Mouse (Mus musculus) stomach, embryonic 14.5 days (tissue): ENCODE measurements around the gene Entpd7. TPM values are rescaled to one million over a fixed set of nuclear protein-coding genes. Genes with fewer than 3 reads are reported as not detected.

Experiments
- ATAC-seq: fragments of 200-750 bp; cut with Nextera tagmentation; 2 replicates; pipeline ENCODE4 v1.8.0; 2017; ENCODE audit warnings: low read depth, moderate TSS enrichment; ENCODE audit not compliant: insufficient number of reproducible peaks, insufficient read depth, low FRiP score
- H3K27ac ChIP-seq: fragments of 300-500 bp; sonication (generic); 2 replicates; pipeline ENCODE4 v1.5.1; 2014; ENCODE audit warnings: mild to moderate bottlenecking, low read length, moderate library complexity, mixed read lengths
- H3K27me3 ChIP-seq: fragments of 300-500 bp; sonication (generic); 2 replicates; pipeline ENCODE4 v1.6.1; 2014; ENCODE audit warnings: low read length, control low read depth, mixed read lengths; ENCODE audit not compliant: control insufficient read depth, insufficient read depth
- H3K36me3 ChIP-seq: fragments of 300-500 bp; sonication (generic); 2 replicates; pipeline ENCODE4 v1.6.1; 2014; ENCODE audit warnings: mild to moderate bottlenecking, control low read depth, low read length, moderate library complexity, mixed read lengths; ENCODE audit not compliant: control insufficient read depth, insufficient read depth
- H3K4me1 ChIP-seq: fragments of 300-500 bp; sonication (generic); 2 replicates; pipeline ENCODE4 v1.6.1; 2014; ENCODE audit warnings: low read length, control low read depth, mixed read lengths; ENCODE audit not compliant: control insufficient read depth, insufficient read depth
- H3K4me2 ChIP-seq: fragments of 300-500 bp; sonication (generic); replicated peaks from 2 replicates; pipeline ENCODE4 v1.6.1; 2014; ENCODE audit warnings: low read depth, low read length, control low read depth
- H3K4me3 ChIP-seq: fragments of 300-500 bp; sonication (generic); 2 replicates; pipeline ENCODE4 v1.5.1; 2014; ENCODE audit warnings: low read depth, low read length, control low read depth
- H3K9ac ChIP-seq: fragments of 300-500 bp; sonication (generic); replicated peaks from 2 replicates; pipeline ENCODE4 v1.6.1; 2014; ENCODE audit warnings: low read depth, mild to moderate bottlenecking, control low read depth, low read length, moderate library complexity, mixed read lengths
- H3K9me3 ChIP-seq: fragments of 300-500 bp; sonication (generic); 2 replicates; pipeline ENCODE4 v1.6.1; 2016; ENCODE audit warnings: low read depth, low read length, control low read depth; ENCODE audit not compliant: control insufficient read depth
- WGBS: fragments of 180-500 bp; shearing (Covaris S2); extraction: QIAGEN DNeasy Blood & Tissue Kit; methylation state at CpG from one replicate; pipeline ENCODE4 v1.1.7; 2014; 5-methylcytosine and 5-hydroxymethylcytosine counted together
- polyA plus RNA-seq: library from polyadenylated mRNA; unstranded; fragments of >200 nt; fragmentation: Nextera tagmentation; extraction: Ambion mirVana; gene quantifications from 2 replicates; pipeline ENCODE4 v1.2.1, GENCODE M21; 2014

Entpd7 gene
- polyA plus RNA-seq, 1 experiment from 2014 or later = 15.7 TPM

DNA sequence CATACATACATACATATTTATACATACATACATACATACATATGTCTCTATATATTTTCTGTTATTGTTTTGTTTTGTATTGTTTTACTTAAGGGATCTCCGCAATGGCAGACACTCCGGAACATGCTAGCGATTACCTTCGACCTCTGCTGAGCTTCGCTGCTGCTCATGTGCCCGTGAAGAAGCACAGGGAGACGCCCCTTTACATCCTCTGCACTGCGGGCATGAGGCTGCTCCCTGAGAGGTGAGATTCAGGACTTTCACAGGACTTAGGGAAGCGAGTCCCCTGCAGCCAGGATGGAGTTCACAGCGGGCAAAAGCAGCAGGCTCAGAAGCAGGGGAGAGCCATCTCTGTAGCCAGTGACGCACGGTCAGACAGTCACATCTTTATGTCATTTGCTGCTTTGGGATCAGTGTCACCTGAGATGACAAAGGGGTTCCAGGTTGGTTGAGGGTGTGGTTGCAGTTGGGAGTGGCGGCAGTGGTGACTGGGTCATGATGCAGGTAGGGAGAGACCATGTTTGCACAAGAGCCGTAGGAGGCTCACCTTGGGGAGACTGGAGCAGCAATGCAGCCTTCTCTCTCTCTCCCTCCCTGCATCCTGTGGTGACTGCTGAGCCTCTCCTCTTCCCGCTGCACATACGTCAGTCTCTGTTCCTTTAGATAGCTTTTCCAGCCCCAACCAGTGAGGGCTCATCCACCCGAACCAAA is 15.5 kb downstream of the Entpd7 start:
- Histone ChIP-seq H3K4me2 (no peak overlapping the region), H3K4me3 (no peak overlapping the region), H3K4me1 (no peaks in the 10 kb centered on the region), H3K9ac (no peak overlapping the region), H3K9me3 (no peaks in the 10 kb centered on the region), H3K36me3 (peaks cover 31% of the 10 kb centered on the region), H3K27me3 (no peaks in the 10 kb centered on the region), H3K27ac (no peak overlapping the region)
- no peak for ATAC-seq
- WGBS = 80% methylated on average over 17 of the region's 17 CpGs

GRCm38 (mm10) chr19:43708206-43708605 is 18.7 kb downstream of the Entpd7 start:
- H3K4me3 ChIP-seq = no peak overlapping the region
- H3K4me1 ChIP-seq = no peaks in the 10 kb centered on the region
- no peak overlapping the region for H3K9ac ChIP-seq
- no peak overlapping the region for H3K27ac ChIP-seq
- H3K27me3 ChIP-seq = no peaks in the 10 kb centered on the region
- no peak overlapping the region for H3K4me2 ChIP-seq
- H3K36me3 ChIP-seq = peaks cover 30% of the 10 kb centered on the region
- no peak for ATAC-seq
- H3K9me3 ChIP-seq = no peaks in the 10 kb centered on the region
- WGBS = 87% methylated on average over 7 of the region's 7 CpGs

DNA sequence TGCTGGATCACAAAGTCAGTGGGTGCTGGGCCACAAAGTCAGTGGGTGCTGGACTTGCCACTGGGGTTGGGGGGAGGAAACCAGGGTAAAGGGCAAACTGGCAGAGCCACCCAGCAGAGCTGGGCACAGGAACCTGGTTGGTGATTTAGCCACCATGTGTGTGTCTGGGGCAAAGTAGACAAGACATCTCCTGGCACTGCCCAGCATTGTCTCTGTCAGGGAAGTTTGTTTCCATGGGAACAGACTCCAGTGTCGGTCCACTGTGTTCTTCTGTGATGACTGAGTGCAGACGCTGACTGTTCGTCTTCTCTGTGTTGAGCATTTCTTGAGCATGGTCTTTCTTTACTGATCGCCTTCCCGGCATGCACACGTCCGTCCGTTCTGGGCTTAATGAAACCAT is 19.8 kb downstream of the Entpd7 start:
- 79% methylated on average over 8 of the region's 8 CpGs for WGBS
- no peak overlapping the region for H3K4me3 ChIP-seq

GRCm38 (mm10) chr19:43711159-43711916 is 21.9 kb downstream of the Entpd7 start:
- no peak overlapping the region for H3K27ac ChIP-seq
- H3K9me3 ChIP-seq = no peaks in the 10 kb centered on the region
- ATAC-seq = peak; percentile 76; the same call in 1 of the 2 replicates
- H3K4me1 ChIP-seq = no peaks in the 10 kb centered on the region
- H3K4me3 ChIP-seq = no peak overlapping the region
- no peak overlapping the region for H3K9ac ChIP-seq
- 53% methylated on average over 22 of the region's 22 CpGs for WGBS
- H3K4me2 ChIP-seq = no peak overlapping the region
- peaks cover 6% of the 10 kb centered on the region for H3K36me3 ChIP-seq
- H3K27me3 ChIP-seq = no peaks in the 10 kb centered on the region

More for the DNA sequence above, 19.8 kb downstream of the Entpd7 start:
- H3K4me1 ChIP-seq = no peaks in the 10 kb centered on the region
- H3K9ac ChIP-seq = no peak overlapping the region
- no peaks in the 10 kb centered on the region for H3K9me3 ChIP-seq
- peaks cover 26% of the 10 kb centered on the region for H3K36me3 ChIP-seq
- ATAC-seq = no peak
- H3K4me2 ChIP-seq = no peak overlapping the region
- H3K27me3 ChIP-seq = no peaks in the 10 kb centered on the region
- no peak overlapping the region for H3K27ac ChIP-seq

DNA sequence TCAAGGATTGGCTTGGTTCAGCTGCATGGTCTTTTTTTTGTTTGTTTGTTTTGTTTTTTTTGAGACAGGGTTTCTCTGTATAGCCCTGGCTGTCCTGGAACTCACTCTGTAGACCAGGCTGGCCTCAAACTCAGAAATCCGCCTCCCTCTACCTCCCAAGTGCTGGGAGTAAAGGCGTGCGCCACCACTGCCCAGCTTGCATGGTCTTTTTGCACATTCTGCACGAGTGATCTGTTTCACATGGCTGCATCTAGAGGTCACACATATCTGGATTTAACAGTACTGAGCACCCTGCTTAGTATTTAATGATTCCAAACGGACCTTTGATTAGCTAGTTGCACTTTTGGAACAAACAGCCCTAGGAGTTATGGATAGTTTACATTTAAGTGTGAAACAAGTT is 22.5 kb downstream of the Entpd7 start:
- H3K4me2 ChIP-seq = no peak overlapping the region
- no peak for ATAC-seq
- no peak overlapping the region for H3K27ac ChIP-seq
- H3K4me1 ChIP-seq = no peaks in the 10 kb centered on the region
- H3K9ac ChIP-seq = no peak overlapping the region
- no peak overlapping the region for H3K4me3 ChIP-seq
- 80% methylated on average over 5 of the region's 5 CpGs for WGBS
- H3K27me3 ChIP-seq = no peaks in the 10 kb centered on the region
- H3K9me3 ChIP-seq = no peaks in the 10 kb centered on the region
- peaks cover 4% of the 10 kb centered on the region; the same call in 1 of the 2 replicates for H3K36me3 ChIP-seq

- Histone ChIP-seq H3K9ac (no peak overlapping the region), H3K27me3 (no peaks in the 10 kb centered on the region), H3K9me3 (no peaks in the 10 kb centered on the region), H3K4me3 (no peak overlapping the region), H3K27ac (no peak overlapping the region), H3K36me3 (peaks cover 13% of the 10 kb centered on the region), H3K4me1 (no peaks in the 10 kb centered on the region), H3K4me2 (no peak overlapping the region)
- no peak for ATAC-seq
- WGBS = 94% methylated on average over 11 of the region's 11 CpGs
These were observed 30.6 kb downstream of the Entpd7 start for GRCm38 (mm10) chr19:43720061-43720460.

DNA sequence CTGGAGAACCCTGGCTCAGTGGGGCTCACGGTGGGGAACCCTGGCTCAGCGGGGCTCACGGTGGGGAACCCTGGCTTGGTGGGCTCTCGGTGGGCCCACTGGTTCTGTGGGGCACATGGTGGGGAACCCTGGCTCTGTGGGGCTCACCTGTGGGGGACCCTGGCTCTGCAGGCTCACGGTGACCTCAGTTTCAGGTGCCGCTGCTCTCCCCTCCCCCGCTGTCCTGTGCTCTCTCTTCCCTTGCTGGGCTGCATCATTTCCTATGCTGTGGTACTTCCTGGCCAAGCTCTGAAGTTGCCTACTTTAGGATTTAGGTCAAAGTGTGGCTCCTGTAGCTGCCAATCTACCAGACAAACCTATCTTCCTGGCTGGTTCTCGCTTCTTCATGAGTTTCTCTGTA is 33.4 kb downstream of the Entpd7 start:
- Histone ChIP-seq H3K27me3 (no peaks in the 10 kb centered on the region), H3K27ac (no peak overlapping the region), H3K4me1 (no peaks in the 10 kb centered on the region), H3K4me2 (no peak overlapping the region), H3K4me3 (no peak overlapping the region), H3K36me3 (peaks cover 30% of the 10 kb centered on the region), H3K9ac (no peak overlapping the region), H3K9me3 (no peaks in the 10 kb centered on the region)
- 76% methylated on average over 8 of the region's 8 CpGs for WGBS
- ATAC-seq = no peak

GRCm38 (mm10) chr19:43723501-43723900 is 34.0 kb downstream of the Entpd7 start:
- no peaks in the 10 kb centered on the region for H3K4me1 ChIP-seq
- no peaks in the 10 kb centered on the region for H3K27me3 ChIP-seq
- no peak overlapping the region for H3K27ac ChIP-seq
- H3K9ac ChIP-seq = no peak overlapping the region
- no peak overlapping the region for H3K4me2 ChIP-seq
- no peaks in the 10 kb centered on the region for H3K9me3 ChIP-seq
- no peak for ATAC-seq
- WGBS = 69% methylated on average over 10 of the region's 10 CpGs
- no peak overlapping the region for H3K4me3 ChIP-seq
- peaks cover 30% of the 10 kb centered on the region for H3K36me3 ChIP-seq
